Mouse (Mus musculus) olfactory bulb, adult 2 months (tissue): Measurements from ENCODE around the gene Gdpd5. TPM values are rescaled to one million over a fixed set of nuclear protein-coding genes. Genes with fewer than 3 reads are reported as not detected.

Experiments
- H3K27ac ChIP-seq: fragments of 200-500 bp; 2 replicates; pipeline ENCODE4 v1.5.1; 2012; ENCODE audit warnings: low read depth, low read length; ENCODE audit not compliant: insufficient read depth
- H3K4me1 ChIP-seq: fragments of 200-500 bp; 2 replicates; pipeline ENCODE4 v1.6.1; 2012; ENCODE audit warnings: low read length; ENCODE audit not compliant: control insufficient read depth, insufficient read depth
- H3K4me3 ChIP-seq: fragments of 200-500 bp; 2 replicates; pipeline ENCODE4 v1.5.1; 2012; ENCODE audit warnings: mild to moderate bottlenecking, low read depth, low read length, moderate library complexity; ENCODE audit not compliant: insufficient read depth
- CTCF ChIP-seq: fragments of 200-500 bp; IDR thresholded peaks from 2 replicates; pipeline ENCODE4 v1.5.1; 2012; ENCODE audit warnings: low read depth, mild to moderate bottlenecking, low read length, moderate library complexity; ENCODE audit not compliant: insufficient read depth
- POLR2A ChIP-seq: fragments of 200-500 bp; IDR thresholded peaks from 2 replicates; pipeline ENCODE4 v1.6.1; 2012; ENCODE audit warnings: mild to moderate bottlenecking, low read depth, low read length, moderate library complexity; ENCODE audit not compliant: insufficient read depth
- whole genome bisulfite sequencing: fragments of 180-500 bp; shearing (Covaris S2); methylation state at CpG from one replicate; pipeline ENCODE4 v1.1.7; 2018; 5-methylcytosine and 5-hydroxymethylcytosine counted together
- polyA plus RNA-seq: library from polyadenylated mRNA; stranded (reverse); fragments of >200 nt; gene quantifications from 2 replicates; pipeline ENCODE4 v1.2.4, GENCODE M21; 2012; ENCODE audit warnings: low replicate concordance; ENCODE audit not compliant: missing spikeins, insufficient read depth, insufficient read length

Gdpd5 gene
- polyA plus RNA-seq, 1 experiment = not detected

GRCm38 (mm10) chr7:99351802-99352517 is 29.3 kb upstream of the Gdpd5 start:
- H3K27ac ChIP-seq = 0 out of 2 replicates have a peak overlapping the region, but pooled peaks have one; percentile 24
- peak overlapping the region; percentile 40 for H3K4me3 ChIP-seq
- TF ChIP-seq POLR2A (no peak), CTCF (no peak)
- H3K4me1 ChIP-seq = peaks cover 45% of the 10 kb centered on the region
- WGBS = 63% methylated on average over 18 of the region's 18 CpGs

- TF ChIP-seq POLR2A (no peak), CTCF (no peak)
- peaks cover 49% of the 10 kb centered on the region for H3K4me1 ChIP-seq
- no peak within 1 kb of the TSS for H3K27ac ChIP-seq
- WGBS = 26% methylated on average over 35 of the region's 35 CpGs
- H3K4me3 ChIP-seq = peak within 1 kb of the TSS; percentile 40
Observed at GRCm38 (mm10) chr7:99352526-99353400, 28.5 kb upstream of the Gdpd5 start, which contains the start of gene Serpinh1. Gene Serpinh1, minus strand, starts transcription at chr7:99353239.

GRCm38 (mm10) chr7:99355731-99356131 is 25.5 kb upstream of the Gdpd5 start:
- 17% methylated on average over 7 of the region's 7 CpGs for WGBS
- TF ChIP-seq POLR2A (no peak), CTCF (0 out of 2 replicates have a peak, but pooled peaks have one; percentile 7)
- no peak overlapping the region for H3K4me3 ChIP-seq

GRCm38 (mm10) chr7:99356244-99356930 is 24.8 kb upstream of the Gdpd5 start:
- 45% methylated on average over 9 of the region's 9 CpGs for WGBS
- Histone ChIP-seq H3K27ac (peak overlapping the region; percentile 83), H3K4me1 (peaks cover 59% of the 10 kb centered on the region), H3K4me3 (no peak overlapping the region)
- TF ChIP-seq CTCF = no peak
- no peak for TF ChIP-seq POLR2A

More at GRCm38 (mm10) chr7:99355731-99356131, 25.5 kb upstream of the Gdpd5 start:
- peak overlapping the region; percentile 83 for H3K27ac ChIP-seq
- peaks cover 59% of the 10 kb centered on the region for H3K4me1 ChIP-seq

GRCm38 (mm10) chr7:99357201-99357600 is 24.0 kb upstream of the Gdpd5 start:
- TF ChIP-seq POLR2A (no peak), CTCF (no peak)
- no peak overlapping the region for H3K27ac ChIP-seq
- no peak overlapping the region for H3K4me3 ChIP-seq
- peaks cover 51% of the 10 kb centered on the region for H3K4me1 ChIP-seq
- 62% methylated on average over 7 of the region's 7 CpGs for WGBS

GRCm38 (mm10) chr7:99358371-99358770 is 22.8 kb upstream of the Gdpd5 start:
- 93% methylated on average over 8 of the region's 8 CpGs for WGBS
- Histone ChIP-seq H3K27ac (no peak overlapping the region), H3K4me1 (peaks cover 43% of the 10 kb centered on the region), H3K4me3 (no peak overlapping the region)
- no peak for TF ChIP-seq POLR2A
- no peak for TF ChIP-seq CTCF

GRCm38 (mm10) chr7:99360021-99360802 is 21.0 kb upstream of the Gdpd5 start:
- no peak overlapping the region for H3K4me3 ChIP-seq
- peaks cover 43% of the 10 kb centered on the region for H3K4me1 ChIP-seq
- H3K27ac ChIP-seq = peak overlapping the region; percentile 91
- no peak for TF ChIP-seq CTCF
- no peak for TF ChIP-seq POLR2A
- 18% methylated on average over 10 of the region's 10 CpGs for WGBS
